Mouse (Mus musculus) hindbrain, embryonic 16.5 days (tissue): ENCODE results near the gene Gm10198. TPM values are rescaled to one million over a fixed set of nuclear protein-coding genes. Genes with fewer than 3 reads are reported as not detected.

ENCODE experiments used
- ATAC-seq: fragments of 200-750 bp; cut with Nextera tagmentation; 2 replicates; pipeline ENCODE4 v1.8.0; 2017; ENCODE audit warnings: moderate TSS enrichment, moderate library complexity
- H3K27ac ChIP-seq: fragments of 300-500 bp; sonication (generic); 2 replicates; pipeline ENCODE4 v1.5.1; 2014; ENCODE audit warnings: low read depth, mild to moderate bottlenecking, control low read depth, low read length, moderate library complexity
- H3K27me3 ChIP-seq: fragments of 300-500 bp; sonication (generic); replicated peaks from 2 replicates; pipeline ENCODE4 v1.6.1; 2014; ENCODE audit warnings: low read length; ENCODE audit not compliant: control insufficient read depth, insufficient read depth
- H3K36me3 ChIP-seq: fragments of 300-500 bp; sonication (generic); 2 replicates; pipeline ENCODE4 v1.6.1; 2014; ENCODE audit warnings: mild to moderate bottlenecking, low read length, moderate library complexity, mixed read lengths; ENCODE audit not compliant: control insufficient read depth, insufficient read depth
- H3K4me1 ChIP-seq: fragments of 300-500 bp; sonication (generic); 2 replicates; pipeline ENCODE4 v1.6.1; 2014; ENCODE audit warnings: low read depth, low read length; ENCODE audit not compliant: control insufficient read depth, insufficient read depth
- H3K4me2 ChIP-seq: fragments of 300-500 bp; sonication (generic); 2 replicates; pipeline ENCODE4 v1.6.1; 2014; ENCODE audit warnings: mild to moderate bottlenecking, low read length, control low read depth, moderate library complexity
- H3K4me3 ChIP-seq: fragments of 300-500 bp; sonication (generic); 2 replicates; pipeline ENCODE4 v1.5.1; 2014; ENCODE audit warnings: mild to moderate bottlenecking, low read length, control low read depth, moderate library complexity
- H3K9ac ChIP-seq: fragments of 300-500 bp; sonication (generic); 2 replicates; pipeline ENCODE4 v1.6.1; 2014; ENCODE audit warnings: low read depth, mild to moderate bottlenecking, control low read depth, low read length, moderate library complexity
- H3K9me3 ChIP-seq: fragments of 300-500 bp; sonication (generic); 2 replicates; pipeline ENCODE4 v1.6.1; 2014; ENCODE audit warnings: mild to moderate bottlenecking, low read length, moderate library complexity; ENCODE audit not compliant: control insufficient read depth
- WGBS: fragments of 180-500 bp; shearing (Covaris S2); extraction: QIAGEN DNeasy Blood & Tissue Kit; methylation state at CpG from one replicate; pipeline ENCODE4 v1.1.7; 2014; 5-methylcytosine and 5-hydroxymethylcytosine counted together
- polyA plus RNA-seq: library from polyadenylated mRNA; unstranded; fragments of >200 nt; fragmentation: Nextera tagmentation; extraction: Ambion mirVana; gene quantifications from 2 replicates; pipeline ENCODE4 v1.2.1, GENCODE M21; 2015

The Gm10198 gene
- polyA plus RNA-seq, 1 experiment from 2014 or later = not detected

- H3K9me3 ChIP-seq = no peaks in the 10 kb centered on the region
- no peak overlapping the region for H3K4me2 ChIP-seq
- WGBS = 93% methylated on average over 11 of the region's 11 CpGs
- H3K27ac ChIP-seq = no peak overlapping the region
- H3K36me3 ChIP-seq = no peaks in the 10 kb centered on the region
- no peaks in the 10 kb centered on the region for H3K4me1 ChIP-seq
- no peaks in the 10 kb centered on the region for H3K27me3 ChIP-seq
- no peak for ATAC-seq
- no peak overlapping the region for H3K9ac ChIP-seq
- H3K4me3 ChIP-seq = no peak overlapping the region
Measured at GRCm38 (mm10) chr13:111577177-111577576, 15.4 kb upstream of the Gm10198 start.

DNA sequence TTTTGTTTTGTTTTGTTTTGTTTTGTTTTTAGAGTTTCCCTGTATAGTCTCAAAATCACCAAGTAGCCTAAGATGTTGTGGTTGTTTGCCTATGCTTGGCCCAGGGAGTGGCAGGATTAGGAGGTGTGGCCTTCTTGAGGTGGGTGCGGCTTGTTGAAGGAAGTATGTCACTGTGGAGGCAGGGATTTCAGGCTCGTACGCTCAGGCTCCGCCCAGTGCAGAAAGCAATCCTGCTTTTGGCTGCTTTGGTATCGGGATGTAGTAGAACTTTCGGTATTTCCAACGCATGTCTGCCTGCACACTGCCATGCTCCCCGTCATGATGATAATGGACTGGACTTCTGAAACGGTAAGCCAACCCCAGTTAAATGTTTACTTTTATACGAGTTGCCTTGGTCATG lies 12.5 kb upstream of the Gm10198 start:
- H3K9me3 ChIP-seq = no peaks in the 10 kb centered on the region
- H3K4me3 ChIP-seq = no peak overlapping the region
- H3K36me3 ChIP-seq = no peaks in the 10 kb centered on the region
- H3K27ac ChIP-seq = no peak overlapping the region
- whole genome bisulfite sequencing = 92% methylated on average over 10 of the region's 10 CpGs
- no peak overlapping the region for H3K9ac ChIP-seq
- no peak overlapping the region for H3K4me2 ChIP-seq
- no peaks in the 10 kb centered on the region for H3K4me1 ChIP-seq
- no peaks in the 10 kb centered on the region for H3K27me3 ChIP-seq
- ATAC-seq = no peak

- WGBS = 89% methylated on average over 7 of the region's 7 CpGs
Measured at GRCm38 (mm10) chr13:111598111-111598510, 5.5 kb downstream of the Gm10198 start.

DNA sequence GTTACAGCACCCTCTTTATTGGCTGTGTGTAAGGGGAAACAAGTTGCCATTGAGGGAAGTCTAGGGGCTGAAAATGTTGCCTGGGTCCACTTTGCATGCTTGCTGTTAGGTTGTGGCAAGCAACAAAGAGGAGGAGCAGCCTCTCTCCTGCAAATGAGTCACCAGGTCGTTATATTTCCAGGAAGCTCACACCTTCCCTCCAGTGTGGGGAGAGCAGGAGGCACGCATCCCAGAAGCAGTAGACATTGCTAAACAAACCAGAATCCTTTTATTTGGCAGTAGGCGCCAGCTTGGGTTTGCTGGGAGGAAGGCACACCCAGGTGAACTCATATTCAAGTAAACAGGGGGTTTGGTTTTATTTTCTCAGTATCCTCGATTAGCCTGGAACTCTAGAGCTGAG lies 8.8 kb downstream of the Gm10198 start:
- no peak overlapping the region for H3K4me3 ChIP-seq
- no peaks in the 10 kb centered on the region for H3K9me3 ChIP-seq
- H3K36me3 ChIP-seq = no peaks in the 10 kb centered on the region
- no peak overlapping the region for H3K4me2 ChIP-seq
- no peak overlapping the region for H3K9ac ChIP-seq
- no peak for ATAC-seq
- no peak overlapping the region for H3K27ac ChIP-seq
- H3K4me1 ChIP-seq = no peaks in the 10 kb centered on the region
- H3K27me3 ChIP-seq = no peaks in the 10 kb centered on the region
- 74% methylated on average over 4 of the region's 4 CpGs for whole genome bisulfite sequencing

More at GRCm38 (mm10) chr13:111598111-111598510, 5.5 kb downstream of the Gm10198 start:
- no peak overlapping the region for H3K27ac ChIP-seq
- no peaks in the 10 kb centered on the region for H3K27me3 ChIP-seq
- ATAC-seq = no peak
- no peaks in the 10 kb centered on the region for H3K36me3 ChIP-seq
- H3K9me3 ChIP-seq = no peaks in the 10 kb centered on the region
- no peak overlapping the region for H3K4me2 ChIP-seq
- no peak overlapping the region for H3K4me3 ChIP-seq
- H3K4me1 ChIP-seq = no peaks in the 10 kb centered on the region
- no peak overlapping the region for H3K9ac ChIP-seq

DNA sequence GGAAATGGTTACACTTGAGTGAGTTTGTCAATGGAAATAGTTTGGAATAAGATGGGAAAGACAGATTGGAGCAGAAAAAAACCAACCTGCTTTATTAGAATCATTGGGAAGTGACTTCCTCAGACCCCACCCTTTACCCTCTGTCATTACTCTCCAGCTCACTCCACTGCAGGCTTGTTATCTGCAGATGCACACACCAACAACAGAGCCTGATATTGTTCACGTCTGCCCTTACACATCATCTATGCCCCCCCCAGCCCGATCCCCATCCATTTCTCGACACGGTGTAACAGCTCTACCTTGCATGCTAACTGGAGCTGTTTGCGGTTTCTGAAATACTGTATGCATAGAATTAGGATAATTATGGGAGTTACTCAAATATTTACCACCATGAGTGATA lies 12.2 kb downstream of the Gm10198 start:
- Histone ChIP-seq H3K27me3 (no peaks in the 10 kb centered on the region), H3K9me3 (peaks cover 2% of the 10 kb centered on the region; the same call in 1 of the 2 replicates), H3K4me1 (no peaks in the 10 kb centered on the region), H3K4me3 (no peak overlapping the region), H3K36me3 (no peaks in the 10 kb centered on the region), H3K9ac (no peak overlapping the region), H3K27ac (no peak overlapping the region), H3K4me2 (no peak overlapping the region)
- ATAC-seq = no peak
- 93% methylated on average over 5 of the region's 5 CpGs for WGBS

GRCm38 (mm10) chr13:111616168-111617125 lies 23.9 kb downstream of the Gm10198 start:
- WGBS = 79% methylated on average over 13 of the region's 13 CpGs
- no peak overlapping the region for H3K4me2 ChIP-seq
- H3K4me1 ChIP-seq = no peaks in the 10 kb centered on the region
- no peak overlapping the region for H3K9ac ChIP-seq
- no peaks in the 10 kb centered on the region for H3K36me3 ChIP-seq
- no peaks in the 10 kb centered on the region for H3K9me3 ChIP-seq
- H3K27me3 ChIP-seq = no peaks in the 10 kb centered on the region
- ATAC-seq = no peak
- no peak overlapping the region for H3K27ac ChIP-seq
- no peak overlapping the region for H3K4me3 ChIP-seq

DNA sequence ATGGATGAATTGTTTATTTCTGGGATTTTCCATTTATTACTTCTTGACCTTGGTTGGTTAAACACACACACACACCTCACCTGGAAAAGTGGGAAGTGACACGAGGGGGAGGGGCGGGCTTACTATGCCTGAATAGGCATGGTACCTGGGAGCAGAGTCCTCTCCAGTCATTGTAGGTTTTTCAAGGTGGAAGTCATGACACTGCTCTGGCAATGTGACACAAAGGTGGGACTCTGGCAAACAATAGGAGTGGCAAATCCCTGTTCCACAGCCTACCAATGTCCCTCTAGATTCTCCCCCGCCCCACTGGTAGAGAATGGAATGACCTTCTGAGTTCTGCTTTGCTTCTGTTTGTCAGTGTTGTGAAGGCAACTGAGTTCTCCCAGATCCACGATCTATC lies 27.8 kb downstream of the Gm10198 start:
- no peak overlapping the region for H3K27ac ChIP-seq
- ATAC-seq = no peak
- H3K9ac ChIP-seq = no peak overlapping the region
- no peaks in the 10 kb centered on the region for H3K9me3 ChIP-seq
- H3K4me2 ChIP-seq = no peak overlapping the region
- H3K4me1 ChIP-seq = no peaks in the 10 kb centered on the region
- WGBS = 89% methylated on average over 4 of the region's 4 CpGs
- no peak overlapping the region for H3K4me3 ChIP-seq
- no peaks in the 10 kb centered on the region for H3K27me3 ChIP-seq
- H3K36me3 ChIP-seq = no peaks in the 10 kb centered on the region

DNA sequence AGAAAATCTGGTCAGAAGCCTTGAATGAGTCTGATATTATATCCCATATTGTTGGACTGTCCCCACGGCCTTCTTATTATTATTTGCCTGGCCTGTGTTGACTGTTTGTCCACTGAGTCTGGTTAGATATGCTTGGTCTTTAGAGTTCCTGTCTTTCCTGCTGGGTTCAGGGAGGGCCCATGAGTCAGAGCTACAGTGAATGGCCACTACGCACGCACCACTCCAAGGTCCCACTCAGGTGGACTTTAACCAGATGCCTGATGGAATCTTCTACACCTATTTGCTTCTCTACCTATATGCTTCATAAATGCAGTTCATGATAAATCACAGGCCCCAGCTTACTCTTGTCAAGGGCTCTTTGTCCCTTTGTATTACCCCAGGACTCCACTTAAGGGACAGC lies 29.8 kb downstream of the Gm10198 start:
- WGBS = 93% methylated on average over 3 of the region's 3 CpGs

DNA sequence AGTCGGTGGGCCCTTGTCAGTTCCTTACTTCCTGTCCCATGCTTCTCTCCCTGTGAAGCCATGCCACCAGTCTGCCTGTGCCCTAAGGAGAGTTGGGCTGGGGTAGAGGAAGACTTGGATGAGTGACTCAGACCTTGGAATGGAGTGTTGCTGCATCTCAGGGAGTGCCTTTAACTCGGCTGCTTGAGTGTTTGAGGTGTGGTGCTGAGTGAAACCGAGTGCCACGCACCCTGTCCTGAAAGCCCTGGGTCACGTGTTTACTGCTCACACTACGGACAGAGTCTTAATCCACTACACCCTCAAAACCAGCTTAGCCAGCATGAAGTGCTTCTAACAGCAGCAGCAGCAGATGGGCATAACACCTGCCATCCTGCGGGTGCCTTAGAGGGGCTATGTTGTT lies 30.5 kb downstream of the Gm10198 start:
- Histone ChIP-seq H3K9me3 (no peaks in the 10 kb centered on the region), H3K27ac (no peak overlapping the region), H3K36me3 (no peaks in the 10 kb centered on the region), H3K9ac (no peak overlapping the region), H3K4me2 (no peak overlapping the region), H3K4me1 (no peaks in the 10 kb centered on the region), H3K4me3 (no peak overlapping the region), H3K27me3 (no peaks in the 10 kb centered on the region)
- 87% methylated on average over 7 of the region's 7 CpGs for WGBS
- ATAC-seq = no peak

More for the DNA sequence above, 29.8 kb downstream of the Gm10198 start:
- ATAC-seq = no peak
- no peak overlapping the region for H3K4me3 ChIP-seq
- no peaks in the 10 kb centered on the region for H3K4me1 ChIP-seq
- H3K4me2 ChIP-seq = no peak overlapping the region
- no peaks in the 10 kb centered on the region for H3K36me3 ChIP-seq
- H3K9ac ChIP-seq = no peak overlapping the region
- no peaks in the 10 kb centered on the region for H3K27me3 ChIP-seq
- no peak overlapping the region for H3K27ac ChIP-seq
- H3K9me3 ChIP-seq = no peaks in the 10 kb centered on the region
